Mouse (Mus musculus) liver, adult 2 months (tissue): Measurements from ENCODE around the gene Snx3.

ENCODE experiments used
- CTCF ChIP-seq: fragments of 200-500 bp; IDR thresholded peaks from 2 replicates; pipeline ENCODE4 v1.5.1; 2011; ENCODE audit warnings: low read depth, low read length, control low read depth
- POLR2A ChIP-seq: fragments of 200-500 bp; IDR thresholded peaks from 2 replicates; pipeline ENCODE4 v1.6.1; 2011; ENCODE audit warnings: low read length, control low read depth; ENCODE audit not compliant: insufficient read depth; ENCODE audit errors: extremely low read depth

DNA sequence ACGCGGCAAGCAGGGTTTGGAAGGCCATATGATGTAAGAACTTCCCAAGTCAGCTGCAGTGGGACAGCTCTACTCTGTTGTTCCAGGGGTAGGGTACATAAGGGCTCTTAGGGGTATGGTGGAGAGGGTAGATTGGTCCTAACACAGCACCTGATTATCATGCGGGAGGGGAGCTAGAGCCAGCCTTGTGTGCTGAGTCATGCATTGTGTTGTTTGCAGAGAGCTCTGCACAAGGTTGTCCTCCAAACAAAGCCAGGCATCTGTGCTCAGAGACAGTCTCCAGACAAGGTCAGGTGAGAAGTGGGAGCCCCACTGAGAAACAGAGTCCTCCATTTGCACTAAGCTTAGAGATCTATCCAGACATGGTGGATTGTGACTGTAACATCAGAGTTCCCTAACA, 44.7 kb downstream of the Snx3 start:
- no peak for TF ChIP-seq POLR2A
- TF ChIP-seq CTCF = no peak
